Mouse (Mus musculus) 416B (cell line): ENCODE measurements around the gene Lep.

Source experiments
- DNase-seq: peaks from one replicate; pipeline ENCODE4 v3.0.0; 2011; ENCODE audit warnings: low read depth

Lep gene

GRCm38 (mm10) chr6:29049926-29050325, 10.1 kb upstream of the Lep start:
- DNase-seq = no peak

DNA sequence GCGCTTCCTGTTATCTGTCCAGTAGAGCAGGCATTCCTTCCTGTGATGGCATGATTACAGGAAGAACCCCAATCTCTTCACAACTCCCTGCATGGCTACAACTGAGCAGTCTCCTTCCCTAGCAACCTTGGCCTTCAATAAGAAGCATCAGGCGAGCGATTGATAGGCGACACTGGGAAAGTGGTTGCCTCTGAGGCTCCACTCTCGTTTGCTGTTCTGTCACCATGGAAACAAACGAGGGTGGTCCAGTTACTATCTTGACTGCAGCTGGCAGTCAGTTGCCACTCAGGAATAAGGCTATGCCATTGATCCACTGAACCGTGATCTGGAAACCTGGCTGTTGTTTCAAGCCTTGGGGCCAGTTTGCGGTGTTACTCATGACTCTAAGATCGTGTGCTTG, 7.8 kb upstream of the Lep start:
- DNase-seq = no peak

GRCm38 (mm10) chr6:29053181-29053580, 6.8 kb upstream of the Lep start:
- no peak for DNase-seq

DNA sequence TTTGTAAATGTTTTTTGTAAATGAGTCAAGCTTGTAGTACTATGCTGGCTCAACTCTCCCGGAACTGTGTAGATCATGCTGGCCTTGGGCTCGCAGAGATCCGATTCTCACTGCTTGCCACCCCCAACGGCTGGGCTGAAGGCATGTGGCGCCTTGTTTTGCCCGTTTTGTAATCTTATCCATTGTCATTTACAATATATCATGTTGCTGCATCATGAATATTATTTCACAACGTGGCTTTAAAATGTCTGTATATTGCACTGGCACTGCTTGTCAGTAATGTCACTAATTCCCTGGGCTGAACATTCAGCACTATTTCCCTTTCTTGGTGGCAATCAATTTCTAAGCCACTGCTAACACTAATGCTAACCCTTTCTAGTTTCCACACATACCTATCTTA, 3.6 kb upstream of the Lep start:
- no peak for DNase-seq

- DNase-seq = no peak
Observed at GRCm38 (mm10) chr6:29066389-29066790, 6.4 kb downstream of the Lep start.

- DNase-seq = no peak
Observed at GRCm38 (mm10) chr6:29072258-29072657, 12.2 kb downstream of the Lep start.

DNA sequence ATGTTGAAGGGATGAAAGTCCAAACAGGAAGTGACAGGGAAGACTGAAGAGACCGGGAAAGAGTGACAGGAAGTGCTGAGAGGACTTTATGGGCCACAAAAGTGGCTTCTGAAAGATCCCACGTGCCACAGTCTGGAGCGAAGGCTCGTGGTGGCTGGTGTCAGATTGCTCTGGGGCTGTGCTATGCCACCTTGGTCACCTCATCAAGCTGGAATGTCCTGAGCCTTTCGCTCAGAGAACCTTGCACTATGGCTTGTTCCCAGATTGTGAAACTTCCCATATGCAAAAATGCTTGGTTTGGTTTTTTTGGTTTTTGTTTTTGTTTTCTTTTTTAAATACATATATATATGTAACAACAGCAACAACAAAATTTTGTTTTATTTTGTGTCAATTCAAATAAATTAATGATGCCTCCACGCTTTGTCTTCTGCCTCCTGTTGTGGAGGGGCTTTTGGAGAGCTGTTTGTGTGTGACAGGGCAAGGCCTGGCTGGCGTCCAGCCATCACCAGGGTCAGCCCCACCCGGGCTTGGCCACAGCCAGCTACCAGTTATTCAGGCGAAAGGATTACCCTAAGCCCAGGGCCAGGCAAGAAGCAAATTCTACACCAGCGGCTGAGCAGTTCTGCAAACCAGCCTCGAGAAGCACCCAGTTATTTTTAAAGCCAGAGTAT, 13.6 kb downstream of the Lep start:
- DNase-seq = no peak

GRCm38 (mm10) chr6:29074133-29074469, 14.1 kb downstream of the Lep start:
- DNase-seq = no peak

DNA sequence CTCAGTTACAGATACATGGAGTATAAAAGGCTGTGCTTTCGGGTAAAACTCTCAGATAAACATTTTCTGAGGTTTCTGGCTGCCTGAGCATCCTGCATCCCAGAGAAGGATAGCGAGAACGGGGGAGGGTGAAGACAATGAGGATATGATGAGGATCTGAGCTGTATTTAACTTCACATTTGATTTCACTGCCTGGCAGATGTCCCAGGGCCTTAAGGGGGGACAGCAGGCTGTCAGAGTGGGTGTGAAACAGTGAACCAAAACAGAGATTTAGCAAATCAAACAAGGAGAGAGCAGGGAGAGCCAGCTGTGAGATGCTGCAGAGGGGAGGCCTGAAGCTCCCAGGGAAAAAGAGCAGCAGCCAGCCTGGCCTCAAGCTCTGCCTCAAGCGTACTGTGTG, 19.3 kb downstream of the Lep start:
- DNase-seq = no peak

DNA sequence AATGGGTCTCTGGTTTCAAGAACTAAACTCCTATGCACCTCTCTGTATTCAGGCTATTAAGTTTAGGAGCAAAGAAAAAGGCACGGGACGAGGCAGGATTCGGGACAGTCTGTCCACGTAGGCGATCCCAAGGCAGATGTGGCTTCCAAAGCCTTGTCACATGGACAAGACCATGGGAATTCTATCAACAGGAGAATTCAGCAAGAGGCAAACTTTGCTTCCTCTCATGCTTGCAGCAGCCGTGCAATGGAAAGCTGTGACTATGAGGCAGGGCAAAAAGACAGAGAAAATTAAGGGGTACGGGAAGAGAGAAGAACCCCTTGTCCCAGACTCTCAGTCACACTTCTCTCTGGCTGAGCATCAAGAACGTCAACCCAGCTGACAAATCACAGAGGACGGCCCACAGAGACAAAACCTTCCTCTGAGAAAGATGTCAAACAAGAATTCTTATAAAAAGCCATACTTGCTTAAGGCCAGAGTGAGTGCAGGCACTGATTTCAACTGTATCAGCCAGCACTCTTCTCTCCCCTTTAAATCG, 21.9 kb downstream of the Lep start:
- no peak for DNase-seq

DNA sequence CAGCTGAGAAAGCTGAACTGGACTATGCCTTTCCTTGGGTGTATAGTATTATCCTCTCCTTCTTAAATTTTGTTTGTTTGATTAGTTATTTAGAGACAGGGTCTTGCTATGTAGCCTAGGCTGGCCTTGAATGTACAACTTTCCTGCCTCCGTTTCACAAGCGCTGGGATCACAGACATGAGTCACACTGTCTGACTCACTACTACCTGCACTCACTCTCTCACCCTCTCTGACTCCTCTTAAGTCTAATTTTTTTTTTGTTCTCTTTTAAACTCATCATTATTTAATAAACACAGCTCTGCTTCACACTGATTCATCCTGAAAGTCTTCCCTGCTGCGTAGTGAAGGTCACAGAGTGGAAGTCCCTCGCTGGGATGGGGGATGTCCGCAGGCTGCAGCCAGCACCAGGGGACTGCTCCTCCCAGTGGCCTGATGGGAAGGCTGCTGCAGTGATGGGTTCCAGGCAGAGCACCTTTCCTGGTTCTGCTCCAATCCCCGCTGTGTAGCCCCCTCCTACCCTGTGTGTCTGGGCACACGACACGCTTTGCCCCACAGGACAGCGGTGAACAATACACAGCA, 22.8 kb downstream of the Lep start:
- peak; percentile 46 for DNase-seq

GRCm38 (mm10) chr6:29084401-29084800, 24.4 kb downstream of the Lep start:
- no peak for DNase-seq

- peak; percentile 4 for DNase-seq
Observed at GRCm38 (mm10) chr6:29087921-29088709, 28.1 kb downstream of the Lep start.

DNA sequence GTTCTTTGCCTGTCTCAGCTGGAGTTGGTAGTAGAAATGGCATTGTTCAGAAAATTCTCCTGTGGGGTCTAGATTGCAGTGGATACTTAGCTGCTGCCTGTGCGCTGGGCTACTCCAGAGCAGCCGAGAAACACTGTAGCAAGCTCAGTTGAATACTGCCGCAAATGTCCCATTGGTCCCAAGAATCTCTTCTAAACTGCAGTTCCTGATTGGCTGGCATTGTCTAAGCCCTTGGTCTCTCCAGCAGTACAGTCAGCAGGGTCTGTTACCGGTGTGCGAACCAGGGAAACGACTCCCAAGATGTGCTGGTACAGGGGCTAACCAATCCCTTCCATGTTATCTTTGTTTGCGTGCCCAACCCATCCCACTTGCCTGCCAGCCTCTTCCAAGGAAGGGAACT, 32.2 kb downstream of the Lep start:
- DNase-seq = no peak

GRCm38 (mm10) chr6:29092904-29093303, 32.9 kb downstream of the Lep start:
- DNase-seq = peak; percentile 6

DNA sequence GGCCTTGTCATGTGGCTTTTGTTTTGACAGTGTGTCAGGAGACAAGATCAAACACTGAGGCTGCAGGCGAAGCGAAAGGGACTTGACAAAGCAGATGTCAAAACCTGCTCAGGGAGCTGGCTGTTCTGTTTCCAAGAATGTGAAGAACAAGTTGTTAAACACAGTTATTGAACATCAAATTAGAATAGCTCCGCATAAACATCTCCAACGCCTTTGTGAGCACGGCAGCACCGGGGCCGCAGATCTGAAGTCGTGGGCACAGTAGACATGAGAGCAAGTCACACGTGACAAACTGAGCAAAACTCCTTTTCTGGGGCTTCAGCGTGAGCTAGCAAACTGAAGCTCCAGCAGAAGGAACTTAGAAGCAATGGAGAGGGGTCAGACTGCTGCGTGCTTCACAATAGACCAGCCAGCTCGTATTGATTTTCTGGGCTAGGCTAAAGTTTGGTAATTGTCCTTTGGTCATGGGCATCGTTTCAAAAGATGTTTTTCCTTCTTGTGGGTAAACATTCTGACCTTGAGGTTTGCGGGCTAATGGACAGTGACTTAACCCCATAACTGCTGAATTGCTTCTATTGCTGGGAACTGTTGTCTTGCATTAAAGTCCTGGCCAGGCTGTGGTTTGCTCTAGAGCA, 39.6 kb downstream of the Lep start:
- DNase-seq = peak; percentile 61

DNA sequence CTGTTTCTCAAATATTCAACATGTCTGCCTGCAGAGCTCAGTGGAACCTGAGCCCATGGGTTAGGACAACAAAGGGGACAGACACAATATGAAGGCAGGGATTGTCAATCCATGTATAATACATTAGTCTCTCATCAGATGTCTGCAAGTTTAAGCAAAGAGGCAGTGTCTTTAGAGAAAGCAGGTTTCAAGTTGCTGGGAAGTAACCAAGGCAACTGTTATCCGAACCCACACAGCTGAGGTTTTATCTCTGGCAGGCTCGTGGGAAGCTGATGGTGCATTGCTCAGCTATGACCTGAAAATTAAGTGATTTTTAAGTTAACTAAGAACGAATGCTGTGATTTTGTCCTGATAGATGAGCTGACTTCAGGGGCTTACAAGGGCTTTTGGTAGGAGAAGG, 40.4 kb downstream of the Lep start:
- no peak for DNase-seq

GRCm38 (mm10) chr6:29101248-29101864, 41.3 kb downstream of the Lep start:
- DNase-seq = no peak

- no peak for DNase-seq
Observed at GRCm38 (mm10) chr6:29108376-29108775, 48.4 kb downstream of the Lep start.

GRCm38 (mm10) chr6:29111501-29111900, 51.5 kb downstream of the Lep start:
- no peak for DNase-seq

GRCm38 (mm10) chr6:29115756-29116155, 55.7 kb downstream of the Lep start:
- DNase-seq = no peak

GRCm38 (mm10) chr6:29117417-29118104, 57.5 kb downstream of the Lep start:
- DNase-seq = no peak
